Mouse (Mus musculus) testis, adult 2 months (tissue): ENCODE results near the gene Ifnk. TPM values are rescaled to one million over a fixed set of nuclear protein-coding genes. Genes with fewer than 3 reads are reported as not detected.

Experiments
- H3K27ac ChIP-seq: fragments of 200-500 bp; 2 replicates; pipeline ENCODE4 v1.5.1; 2012; ENCODE audit warnings: low read depth, low read length; ENCODE audit not compliant: control insufficient read depth, insufficient read depth
- H3K27me3 ChIP-seq: fragments of 200-500 bp; 2 replicates; pipeline ENCODE4 v1.6.1; 2012; ENCODE audit warnings: mild to moderate bottlenecking, low read length, moderate library complexity; ENCODE audit not compliant: control insufficient read depth, insufficient read depth
- H3K36me3 ChIP-seq: fragments of 200-500 bp; 2 replicates; pipeline ENCODE4 v1.6.1; 2012; ENCODE audit warnings: mild to moderate bottlenecking, low read length; ENCODE audit not compliant: control insufficient read depth, insufficient read depth
- H3K4me1 ChIP-seq: fragments of 200-500 bp; 2 replicates; pipeline ENCODE4 v1.6.1; 2012; ENCODE audit warnings: low read length; ENCODE audit not compliant: control insufficient read depth, insufficient read depth
- H3K4me3 ChIP-seq: fragments of 200-500 bp; 2 replicates; pipeline ENCODE4 v1.5.1; 2012; ENCODE audit warnings: low read depth, mild to moderate bottlenecking, low read length, moderate library complexity, mixed read lengths; ENCODE audit not compliant: control insufficient read depth
- CTCF ChIP-seq: fragments of 200-500 bp; IDR thresholded peaks from 2 replicates; pipeline ENCODE4 v1.5.1; 2012; ENCODE audit warnings: low read depth, mild to moderate bottlenecking, inconsistent platforms, low read length, moderate library complexity; ENCODE audit not compliant: control insufficient read depth, insufficient read depth, insufficient replicate concordance
- POLR2A ChIP-seq: fragments of 200-500 bp; IDR thresholded peaks from 2 replicates; pipeline ENCODE4 v1.6.1; 2012; ENCODE audit warnings: low read depth, mild to moderate bottlenecking, inconsistent platforms, low read length, moderate library complexity; ENCODE audit not compliant: control insufficient read depth
- polyA plus RNA-seq: library from polyadenylated mRNA; depleted of rRNA; stranded (reverse); fragments of >200 nt; gene quantifications from 2 replicates; pipeline ENCODE4 v1.2.3, GENCODE M21; 2012; rRNA removed

Gene Ifnk
- polyA plus RNA-seq, 1 experiment, result not detected

DNA sequence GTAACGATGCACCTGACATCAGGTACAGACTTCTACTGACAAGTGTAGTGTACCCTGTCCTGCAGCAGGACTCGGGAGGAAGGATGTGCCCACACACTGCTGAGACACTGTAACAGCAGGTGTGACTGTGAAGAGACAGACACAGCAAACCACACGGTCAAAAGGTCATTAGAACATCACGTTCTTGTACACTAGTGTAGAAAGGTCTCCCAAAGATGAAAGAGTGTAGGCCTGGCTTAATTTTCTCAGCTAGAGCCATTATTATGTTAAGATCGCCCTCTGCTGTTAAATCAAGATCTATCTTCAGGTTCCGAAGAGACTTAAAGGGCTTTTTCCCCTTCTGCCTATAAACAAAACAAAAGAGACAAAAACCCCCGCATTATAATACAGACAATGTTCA is 40.9 kb downstream of the Ifnk start:
- Histone ChIP-seq H3K36me3 (peaks cover 1% of the 10 kb centered on the region; the same call in 1 of the 2 replicates), H3K4me1 (no peaks in the 10 kb centered on the region), H3K27ac (no peak overlapping the region), H3K4me3 (no peak overlapping the region), H3K27me3 (no peaks in the 10 kb centered on the region)
- TF ChIP-seq POLR2A (no peak), CTCF (no peak)

- Histone ChIP-seq H3K27me3 (no peaks in the 10 kb centered on the region), H3K36me3 (no peaks in the 10 kb centered on the region), H3K4me3 (no peak overlapping the region), H3K27ac (no peak overlapping the region), H3K4me1 (no peaks in the 10 kb centered on the region)
- TF ChIP-seq CTCF (no peak), POLR2A (no peak)
These were observed 49.8 kb downstream of the Ifnk start for GRCm38 (mm10) chr4:35201700-35202099.

Other genes starting within 250 kb of the Ifnk start
- 1.3 and 1.4 TPM in 2 replicates for gene Mob3b, start 5.4 kb downstream of the Ifnk start, polyA plus RNA-seq
- 8.1 and 10.2 TPM in 2 replicates for gene C9orf72, start 74.1 kb downstream of the Ifnk start, polyA plus RNA-seq